Mouse (Mus musculus): ENCODE results near the gene Palm3.
A peak's percentile ranks its signal among the peaks of the same experiment; 100 is the strongest.
"Not testable (repeated sequence)": the region's sequence is repeated elsewhere in the genome, so short reads cannot be mapped to it uniquely, and the experiment has no call there.

Palm3 gene

DNA sequence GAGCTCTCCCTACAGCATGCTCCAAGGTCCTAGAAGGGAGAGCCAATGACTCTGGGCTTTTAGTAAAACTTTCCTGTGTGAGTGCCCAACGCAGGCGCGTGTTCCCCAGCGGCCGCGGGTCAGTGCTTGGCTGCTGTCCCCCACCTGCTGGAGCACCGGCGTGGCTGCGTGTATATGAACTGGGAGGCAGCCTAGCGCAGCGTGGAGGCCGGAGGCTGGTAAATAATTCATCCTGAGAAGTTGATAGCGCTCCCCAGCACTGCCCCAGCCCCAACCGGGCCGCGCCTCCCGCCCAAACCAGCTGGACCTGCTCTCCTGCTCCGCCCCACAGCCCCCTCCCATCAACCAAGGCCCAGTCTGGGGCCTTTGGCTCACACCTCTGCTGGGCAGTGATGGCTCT lies at the start of gene Palm3:
Gene Palm3 (plus strand): TSS at position 376 of the 400 bp plus-strand sequence.
- DNase-seq, result no peak

GRCm38 (mm10) chr8:83971661-83972060 lies 49.6 kb upstream of the Palm3 start:
- no peak for DNase-seq

- DNase-seq, result peak; percentile 99
Observed at GRCm38 (mm10) chr8:83972150-83973120, 48.8 kb upstream of the Palm3 start, which contains the start of gene Prkaca. Gene Prkaca (plus strand): TSS chr8:83972993.

DNA sequence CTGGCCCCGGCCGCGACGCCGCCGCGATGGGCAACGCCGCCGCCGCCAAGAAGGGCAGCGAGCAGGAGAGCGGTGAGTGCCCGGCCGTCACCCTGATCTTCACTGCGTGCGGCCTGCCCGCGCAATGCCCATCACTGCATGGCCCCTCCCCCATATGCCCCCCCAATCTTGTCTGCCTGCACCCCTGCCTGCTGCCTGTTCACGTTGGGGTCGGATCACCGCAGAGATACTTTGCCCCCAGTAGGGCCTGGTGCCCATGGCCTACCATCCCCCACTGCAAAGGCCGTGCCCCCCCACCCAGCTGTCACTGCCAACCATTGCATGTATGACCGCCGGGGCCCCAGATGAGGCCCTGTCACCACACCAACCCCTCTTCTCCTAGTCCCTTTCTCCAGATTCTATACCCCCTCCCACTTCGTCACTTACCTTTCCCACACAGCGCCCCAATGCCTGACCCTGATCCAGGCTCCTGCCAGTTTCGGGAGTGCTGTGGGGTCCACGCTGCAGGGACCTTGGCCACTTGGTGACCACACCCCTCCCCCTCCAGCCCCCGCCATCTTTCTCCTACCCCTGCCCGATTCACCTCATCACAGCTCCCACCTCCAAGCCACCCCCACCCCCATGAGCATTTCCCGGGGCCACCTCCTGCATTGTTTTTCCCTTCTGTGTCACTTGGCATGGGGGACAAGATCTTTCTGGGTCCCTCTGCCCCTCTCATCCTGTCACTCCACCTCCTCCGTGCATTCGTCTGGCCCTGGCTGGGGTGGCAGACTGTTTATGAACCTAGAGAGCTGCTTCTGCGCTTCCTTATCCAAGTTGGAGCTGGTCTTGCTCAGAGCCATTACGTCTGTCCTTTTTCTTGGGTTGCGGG lies 47.9 kb upstream of the Palm3 start:
- peak; percentile 21 for DNase-seq

GRCm38 (mm10) chr8:83974521-83974920 lies 46.8 kb upstream of the Palm3 start:
- DNase-seq, result peak; percentile 66

DNA sequence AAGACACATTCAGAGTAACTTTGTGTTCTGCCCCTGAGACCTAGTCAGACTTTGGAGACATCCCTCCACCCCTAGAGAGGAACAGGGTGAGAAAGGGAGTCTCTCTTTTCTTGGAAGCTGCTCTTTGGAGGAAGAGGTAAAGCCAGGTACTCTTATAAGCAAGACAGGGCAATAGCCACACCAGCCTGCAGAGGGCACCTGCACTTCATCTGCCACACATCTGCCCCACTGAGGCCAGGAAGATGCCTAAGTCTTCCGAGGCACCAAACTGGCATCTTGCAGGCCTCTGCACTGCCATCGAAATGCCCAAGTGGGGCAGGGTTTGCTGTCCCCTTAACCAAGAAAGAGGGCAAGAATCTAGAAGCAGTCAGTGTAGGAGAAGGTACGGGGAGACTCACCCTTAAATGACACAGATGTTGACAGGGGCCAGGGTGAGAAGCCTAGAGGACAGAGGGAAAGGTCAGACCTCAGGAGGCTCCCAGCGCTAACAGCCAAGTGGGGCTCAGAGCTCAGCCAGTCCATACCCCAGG lies 45.1 kb upstream of the Palm3 start:
- DNase-seq, result peak; percentile 71

DNA sequence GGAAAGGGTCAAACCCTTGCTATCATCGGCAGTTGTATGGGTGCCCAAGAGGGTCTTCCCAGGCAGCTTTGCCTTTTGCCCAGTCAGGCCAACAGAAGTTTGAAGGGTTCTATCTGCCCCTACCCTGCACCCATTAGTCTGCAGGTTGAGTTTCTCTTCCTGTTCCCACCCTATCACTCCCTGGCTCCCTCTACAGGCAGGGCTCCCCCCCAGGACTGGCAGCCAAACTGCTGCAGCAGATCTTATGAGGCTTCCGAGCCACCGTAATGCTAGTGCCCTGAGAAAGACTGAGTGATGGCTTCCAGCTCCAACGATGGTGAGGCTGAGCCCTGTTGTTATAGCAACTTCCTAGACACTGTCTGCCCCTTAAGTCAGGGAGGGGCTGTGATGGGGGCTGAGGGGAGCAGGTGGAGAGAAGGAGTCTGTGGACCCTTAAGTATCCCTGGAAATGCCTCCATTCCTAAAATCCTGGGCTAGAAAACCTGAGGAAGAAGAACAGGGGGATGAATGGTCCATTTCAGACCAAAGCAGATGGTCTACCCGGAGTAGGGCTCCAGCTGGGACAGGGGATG lies 44.4 kb upstream of the Palm3 start:
- no peak for DNase-seq

GRCm38 (mm10) chr8:83977646-83978045 lies 43.6 kb upstream of the Palm3 start:
- peak; percentile 50 for DNase-seq

DNA sequence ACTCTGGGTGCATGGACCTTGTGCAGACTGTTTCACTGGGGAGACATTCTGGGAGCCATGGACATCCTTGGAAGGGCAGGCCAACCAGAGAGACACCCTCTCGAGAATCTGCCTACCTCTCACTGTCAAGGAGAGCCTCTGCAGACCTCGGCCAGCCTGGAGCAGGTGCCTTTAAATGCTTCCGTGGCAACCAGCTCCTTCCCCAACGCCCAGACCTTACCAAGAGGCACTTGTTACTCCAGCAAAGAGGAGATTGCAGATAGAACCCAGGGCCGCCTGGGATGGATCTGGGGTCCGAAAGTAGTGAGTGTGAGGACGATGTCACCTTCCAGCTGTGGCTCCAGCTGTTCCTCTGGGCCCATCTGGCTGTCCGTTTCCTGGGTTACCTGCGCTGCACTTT lies 43.1 kb upstream of the Palm3 start:
- no peak for DNase-seq

GRCm38 (mm10) chr8:83980250-83980649 lies 41.0 kb upstream of the Palm3 start:
- DNase-seq, result no peak

DNA sequence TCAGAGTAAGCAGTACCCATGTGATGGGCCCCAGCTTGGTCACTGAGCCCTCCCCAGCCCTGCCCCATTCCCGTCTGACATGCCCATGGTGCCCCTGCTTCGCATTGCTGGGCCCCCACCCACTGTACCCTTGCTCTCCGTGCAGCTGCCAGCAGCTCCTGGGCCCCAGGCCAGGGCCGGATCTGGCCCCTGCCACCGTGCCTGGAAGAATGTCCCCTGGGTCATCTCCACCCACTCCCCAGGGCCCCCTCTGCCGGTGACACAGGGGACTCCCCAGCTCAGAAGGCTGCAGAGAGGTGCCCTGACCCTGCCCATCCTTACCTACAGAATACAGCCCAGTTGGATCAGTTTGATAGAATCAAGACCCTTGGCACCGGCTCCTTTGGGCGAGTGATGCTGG lies 40.4 kb upstream of the Palm3 start:
- no peak for DNase-seq

GRCm38 (mm10) chr8:83981533-83981932 lies 39.7 kb upstream of the Palm3 start:
- DNase-seq, result no peak

DNA sequence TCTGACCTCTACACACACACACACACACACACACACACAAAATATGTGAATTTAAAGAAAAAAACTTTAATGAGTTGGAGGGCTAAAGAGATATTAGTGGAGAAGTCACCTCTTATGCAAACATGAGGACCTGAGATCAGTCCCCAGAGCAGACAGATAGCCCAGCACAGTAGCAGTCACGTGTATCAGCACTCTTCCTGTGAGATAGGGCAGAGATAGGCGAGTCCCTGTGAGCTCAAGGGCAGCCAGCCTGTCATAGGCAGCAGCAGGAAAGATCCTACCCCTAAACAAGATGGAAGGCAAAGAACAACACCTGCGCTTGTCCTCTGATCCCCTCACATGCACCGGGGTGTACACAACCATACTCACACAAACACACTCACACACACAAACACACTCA lies 38.8 kb upstream of the Palm3 start:
- DNase-seq, result no peak

DNA sequence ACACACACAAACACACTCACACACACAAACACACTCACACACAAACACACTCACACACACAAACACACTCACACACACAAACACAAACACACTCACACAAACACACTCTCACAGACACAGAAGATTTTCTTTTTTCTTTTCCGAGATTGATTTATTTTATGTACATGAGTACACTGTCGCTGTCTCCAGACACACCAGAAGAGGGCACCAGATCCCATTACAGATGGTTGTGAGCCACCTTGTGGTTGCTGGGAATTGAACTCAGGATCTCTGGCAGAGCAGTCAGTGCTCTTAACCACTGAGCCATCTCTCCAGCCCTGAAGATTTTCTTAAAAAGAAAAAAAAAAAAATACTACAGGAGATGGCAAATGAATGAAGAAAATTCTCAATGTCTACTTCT lies 38.0 kb upstream of the Palm3 start:
- DNase-seq, result not testable (repeated sequence)

GRCm38 (mm10) chr8:83989243-83989642 lies 32.0 kb upstream of the Palm3 start:
- DNase-seq, result no peak

DNA sequence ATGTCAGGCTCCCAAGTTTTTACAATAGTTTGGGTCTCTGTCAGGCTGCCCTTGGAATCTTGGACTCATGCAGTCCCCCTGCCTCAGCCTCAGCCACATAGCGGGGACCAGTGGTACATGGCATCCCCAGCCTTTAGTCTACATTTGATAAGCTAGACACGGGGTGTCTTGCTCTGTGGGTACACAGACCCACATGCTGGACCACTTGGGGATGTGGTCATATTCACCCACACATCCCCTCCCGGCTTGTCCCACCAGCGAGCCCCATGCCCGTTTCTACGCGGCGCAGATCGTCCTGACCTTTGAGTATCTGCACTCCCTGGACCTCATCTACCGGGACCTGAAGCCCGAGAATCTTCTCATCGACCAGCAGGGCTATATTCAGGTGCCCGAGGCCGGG lies 31.1 kb upstream of the Palm3 start:
- no peak for DNase-seq

DNA sequence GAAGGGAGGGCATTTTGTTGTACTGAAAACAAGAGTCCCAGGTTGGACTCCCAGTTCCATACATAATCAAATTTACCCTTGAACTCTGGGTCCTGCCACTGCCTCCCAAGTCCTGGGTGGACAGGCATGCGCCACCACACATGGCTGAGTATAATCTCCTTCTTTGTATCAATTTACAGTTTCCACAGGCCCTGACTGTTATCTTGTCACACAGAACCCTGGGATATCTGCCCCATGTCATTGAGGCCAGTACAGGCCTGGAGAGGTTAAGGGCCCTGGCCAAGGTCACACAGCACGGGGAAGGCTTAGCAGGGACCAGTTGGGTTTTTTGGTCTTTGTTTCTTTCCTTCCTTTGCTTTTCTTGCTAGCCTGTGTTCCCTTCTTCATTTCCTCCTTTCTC lies 28.8 kb upstream of the Palm3 start:
- no peak for DNase-seq

DNA sequence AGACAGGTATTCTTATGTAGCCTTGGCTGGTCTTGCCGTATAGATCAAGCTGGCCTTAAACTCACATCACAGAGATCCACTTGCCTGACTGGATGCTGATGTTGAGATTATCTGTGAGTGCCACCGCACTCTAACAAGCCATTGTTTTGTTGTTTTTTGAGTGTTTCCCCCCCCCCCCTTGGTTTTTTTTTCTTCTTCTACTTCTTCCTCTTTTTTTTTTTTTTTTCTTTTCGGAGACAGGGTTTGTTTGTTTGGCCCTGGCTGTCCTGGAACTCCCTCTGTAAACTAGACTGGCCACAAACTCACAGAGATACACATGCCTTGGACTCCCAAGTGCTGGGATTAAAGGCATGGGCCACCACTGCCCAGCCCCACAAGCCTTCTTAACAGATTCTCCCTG lies 27.2 kb upstream of the Palm3 start:
- no peak for DNase-seq

- DNase-seq, result no peak
Observed at GRCm38 (mm10) chr8:83995973-83996372, 25.3 kb upstream of the Palm3 start.

GRCm38 (mm10) chr8:83996567-83997505 lies 24.4 kb upstream of the Palm3 start:
- DNase-seq, result peak; percentile 95

DNA sequence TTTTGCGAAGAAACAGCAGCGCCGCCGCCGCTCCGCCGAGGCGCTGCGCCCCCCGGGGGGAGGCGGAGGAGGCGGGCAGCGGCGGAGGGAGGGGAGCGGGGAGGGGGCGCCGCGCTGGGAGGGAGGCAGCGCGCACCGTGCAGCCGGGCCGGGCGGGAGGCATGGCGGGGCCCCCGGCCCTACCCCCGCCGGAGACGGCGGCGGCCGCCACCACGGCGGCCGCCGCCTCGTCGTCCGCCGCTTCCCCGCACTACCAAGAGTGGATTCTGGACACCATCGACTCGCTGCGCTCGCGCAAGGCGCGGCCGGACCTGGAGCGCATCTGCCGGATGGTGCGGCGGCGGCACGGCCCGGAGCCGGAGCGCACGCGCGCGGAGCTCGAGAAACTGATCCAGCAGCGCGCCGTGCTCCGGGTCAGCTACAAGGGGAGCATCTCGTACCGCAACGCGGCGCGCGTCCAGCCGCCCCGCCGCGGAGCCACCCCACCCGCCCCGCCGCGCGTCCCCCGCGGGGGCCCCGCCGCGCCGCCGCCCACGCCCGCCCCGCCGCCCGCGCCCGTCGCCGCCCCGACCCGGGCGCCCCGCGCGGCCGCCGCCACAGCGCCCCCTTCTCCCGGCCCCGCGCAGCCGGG lies 23.6 kb upstream of the Palm3 start, which contains the start of gene Samd1:
Gene Samd1 (plus strand): TSS at position 162 of the 631 bp plus-strand sequence.
- peak; percentile 44 for DNase-seq

All from lung, postnatal 36 days (tissue).